Mouse (Mus musculus): ENCODE measurements at regions not wholly inside any gene's neighbourhood (a gene's known extent, or its start where the extent isn't known, plus 50 kb on each side); places are given as distances from the start of the nearest gene placed in this dataset.
"Not testable (repeated sequence)": the region's sequence is repeated elsewhere in the genome, so short reads cannot be mapped to it uniquely, and the experiment has no call there.

DNA sequence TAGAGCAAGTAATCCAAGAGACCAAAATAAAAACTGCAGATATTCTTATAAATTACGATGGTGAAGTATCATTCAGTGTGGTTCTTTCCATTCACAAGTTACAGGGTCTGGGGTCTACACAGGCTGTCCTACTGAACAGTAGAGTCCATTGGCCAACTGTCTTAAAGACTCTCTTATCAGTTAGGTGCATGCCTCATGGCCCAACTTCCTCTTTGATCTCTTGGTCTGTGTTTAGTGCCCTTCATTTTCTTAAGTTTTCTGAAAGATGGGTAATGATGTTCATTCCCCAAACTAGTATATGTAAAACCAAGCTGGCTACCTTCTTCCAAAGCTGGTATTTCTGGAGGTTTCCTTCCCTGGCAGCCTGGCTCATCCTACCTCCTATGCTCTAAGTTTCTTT is 268.7 kb upstream of the Ift57 start:
- no peak for DNase-seq

DNA sequence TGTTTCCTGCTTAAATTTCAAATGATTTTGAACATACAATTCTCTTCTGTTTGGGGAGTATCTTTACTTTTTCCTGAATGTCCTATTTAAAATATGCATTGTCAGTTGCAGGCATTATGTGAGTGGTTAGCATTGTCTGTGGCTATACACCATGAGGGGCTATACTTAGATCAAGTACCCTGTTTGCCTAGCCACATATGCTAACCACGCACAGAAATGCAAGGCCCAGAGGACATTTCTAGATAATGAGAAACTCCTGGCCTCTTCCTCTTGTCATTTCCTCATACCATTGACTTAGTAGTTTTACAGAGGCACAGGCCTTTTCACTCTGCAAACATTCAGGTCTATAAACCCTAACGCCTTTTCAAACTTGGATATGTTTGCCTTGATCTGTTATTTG is 267.1 kb upstream of the Ift57 start:
- no peak for DNase-seq

DNA sequence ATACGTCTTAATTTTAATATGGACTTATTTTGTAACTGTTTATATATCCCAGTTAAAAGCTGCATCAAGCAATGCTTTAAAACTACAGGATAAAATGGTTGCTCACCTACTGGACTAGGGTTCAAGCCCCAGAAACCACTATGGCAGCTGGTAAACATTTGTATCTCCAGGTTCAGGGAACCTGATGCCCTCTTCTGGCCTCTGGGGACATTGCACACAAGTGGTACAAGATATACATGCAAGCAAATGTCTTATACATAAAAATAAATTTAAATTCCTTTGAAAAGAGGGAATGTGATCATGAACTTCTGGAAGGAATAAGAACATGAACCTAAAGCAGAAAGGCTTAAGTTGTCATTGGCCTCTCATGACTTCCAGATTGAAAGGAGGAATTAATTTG is 257.8 kb upstream of the Ift57 start:
- DNase-seq: no peak

DNA sequence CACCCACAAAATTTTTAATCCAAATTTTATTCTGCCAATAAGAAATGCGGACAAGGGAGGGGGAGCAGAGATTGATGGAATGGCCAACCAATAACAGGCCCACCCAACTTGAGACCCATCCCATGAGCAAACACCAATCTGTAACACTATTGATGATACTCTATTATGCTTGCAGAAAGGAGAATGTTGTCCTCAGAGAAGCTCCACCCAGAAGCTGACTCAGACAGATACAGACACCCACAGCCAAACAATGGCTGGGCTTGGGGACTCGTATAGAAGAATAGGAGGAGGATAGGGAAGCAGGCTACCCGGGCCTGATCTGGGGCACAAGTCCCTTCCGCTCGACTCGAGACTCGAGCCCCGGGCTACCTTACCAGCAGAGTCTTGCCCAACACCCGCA is 251.7 kb upstream of the Ift57 start:
- DNase-seq: not testable (repeated sequence)

DNA sequence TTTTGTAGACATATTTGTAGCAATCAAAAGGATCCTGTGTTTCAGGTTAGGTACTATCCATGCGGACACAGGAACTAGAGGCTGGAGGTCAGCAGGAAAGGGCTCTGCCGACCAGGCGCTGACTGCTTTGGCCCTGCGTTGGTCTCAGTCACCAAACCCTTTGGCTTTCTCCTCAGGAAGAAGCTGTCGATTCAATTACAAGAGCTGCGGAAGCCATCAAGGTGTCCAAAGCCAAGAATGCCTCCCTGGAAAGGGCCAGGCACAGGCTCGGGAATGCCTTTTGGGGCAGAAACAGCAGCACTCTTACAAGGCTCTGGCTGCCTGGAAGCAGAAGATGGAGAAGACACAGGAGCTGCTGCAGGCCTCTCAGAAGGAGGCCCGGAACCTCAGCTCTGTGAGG is 205.2 kb upstream of the Ift57 start:
- DNase-seq: no peak

DNA sequence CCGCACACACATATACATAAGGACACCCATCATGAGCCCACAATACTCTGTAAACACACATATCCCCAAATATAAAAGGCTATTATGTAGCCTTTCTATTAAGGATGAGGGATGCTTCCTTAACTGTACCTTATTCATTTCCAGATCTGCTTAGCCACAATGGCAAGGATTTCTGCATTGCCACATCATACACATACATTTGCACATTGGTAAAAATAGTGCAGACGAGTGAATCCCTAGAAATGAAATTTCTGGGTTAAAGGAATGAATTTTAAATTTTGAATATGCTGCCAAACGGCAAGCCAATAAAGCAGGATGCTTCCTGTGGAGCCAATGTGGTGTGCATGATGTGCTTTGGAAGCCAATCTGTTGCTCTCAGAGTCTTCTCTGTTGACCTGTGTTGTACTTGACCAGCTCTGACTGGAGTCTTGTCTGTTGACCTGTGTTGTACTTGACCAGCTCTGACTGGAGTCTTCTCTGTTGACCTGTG is 201.5 kb upstream of the Ift57 start:
- no peak for DNase-seq

DNA sequence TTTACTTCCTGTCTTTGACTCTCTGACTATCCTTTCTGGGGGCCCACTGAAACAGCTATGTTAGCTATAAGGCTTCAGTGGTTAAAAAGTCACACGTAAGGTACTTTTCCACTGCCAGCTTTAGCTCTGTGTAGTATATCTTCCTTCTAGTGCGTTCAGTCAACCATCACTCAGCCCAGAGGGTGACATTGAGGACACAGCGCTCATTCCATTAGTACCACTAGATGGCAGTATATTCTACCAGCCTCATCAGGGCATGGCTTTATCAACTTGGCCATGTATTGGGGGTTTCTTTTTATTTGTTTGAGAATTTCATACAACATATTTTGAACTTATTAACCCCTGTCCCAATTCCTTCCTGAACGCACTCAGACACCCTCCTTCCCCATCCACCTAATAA is 198.2 kb upstream of the Ift57 start:
- DNase-seq: peak; percentile 11

DNA sequence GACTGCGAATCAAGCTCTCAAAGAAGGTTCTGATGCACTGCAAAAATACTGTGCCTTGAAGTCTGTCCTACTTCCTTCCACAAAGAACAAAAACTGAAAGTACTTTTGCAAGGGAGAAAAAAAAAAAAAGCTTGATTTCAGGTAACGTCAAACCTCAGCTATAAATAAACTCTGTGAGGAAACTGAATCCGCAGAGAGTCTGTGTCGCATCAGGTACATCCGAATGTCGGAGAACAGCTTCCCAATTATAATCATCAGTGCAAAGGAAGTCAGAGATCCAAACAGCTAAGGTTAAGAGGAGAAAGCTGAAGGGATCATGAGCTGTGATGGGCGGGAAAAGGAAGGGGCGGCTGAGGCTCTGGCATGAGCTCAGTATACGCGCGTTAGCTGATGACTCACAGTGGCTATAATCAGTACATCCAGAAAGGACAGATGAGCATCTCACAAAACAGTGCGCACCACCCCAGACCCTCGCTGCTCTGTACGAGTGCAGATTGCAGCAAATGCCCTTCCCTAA is 195.1 kb upstream of the Ift57 start:
- peak; percentile 9 for DNase-seq

DNA sequence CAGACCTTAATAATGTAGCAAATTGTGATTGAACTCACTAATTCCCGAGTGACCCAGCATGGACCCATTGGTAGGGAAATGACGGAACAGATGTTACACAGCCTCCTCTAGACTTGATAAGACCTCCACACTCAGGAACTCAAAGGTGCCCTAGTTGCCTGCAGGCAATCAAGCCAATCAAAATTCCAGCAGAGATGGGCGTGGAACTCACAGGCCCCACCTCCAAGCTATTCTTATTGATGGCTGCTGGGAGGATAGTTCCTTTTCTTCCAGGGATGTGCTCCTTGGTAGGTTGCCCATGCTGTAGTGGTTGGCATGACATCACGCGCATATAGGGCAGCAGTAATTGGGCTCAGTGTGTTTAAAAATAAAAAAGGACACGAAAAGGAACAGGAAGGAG is 194.4 kb upstream of the Ift57 start:
- no peak for DNase-seq

DNA sequence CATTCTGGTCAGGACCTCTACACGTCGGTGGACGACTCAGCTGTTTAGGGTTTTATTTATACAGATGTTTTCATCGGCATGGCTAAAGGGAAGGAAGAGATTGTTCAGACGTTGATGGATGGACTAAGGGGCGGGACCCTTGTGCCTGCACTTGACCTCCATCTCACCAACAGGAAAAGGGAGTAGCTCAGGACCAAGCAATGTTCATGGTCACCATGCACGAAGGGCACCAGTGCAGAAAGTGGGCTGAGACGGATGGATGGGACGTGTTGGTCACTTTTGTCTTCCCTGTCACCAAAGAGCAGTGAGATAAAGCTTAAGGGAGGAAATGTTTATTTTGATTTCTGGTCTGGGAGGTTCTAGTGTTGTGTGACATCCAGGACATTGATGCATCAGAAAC is 193.8 kb upstream of the Ift57 start:
- DNase-seq: no peak

DNA sequence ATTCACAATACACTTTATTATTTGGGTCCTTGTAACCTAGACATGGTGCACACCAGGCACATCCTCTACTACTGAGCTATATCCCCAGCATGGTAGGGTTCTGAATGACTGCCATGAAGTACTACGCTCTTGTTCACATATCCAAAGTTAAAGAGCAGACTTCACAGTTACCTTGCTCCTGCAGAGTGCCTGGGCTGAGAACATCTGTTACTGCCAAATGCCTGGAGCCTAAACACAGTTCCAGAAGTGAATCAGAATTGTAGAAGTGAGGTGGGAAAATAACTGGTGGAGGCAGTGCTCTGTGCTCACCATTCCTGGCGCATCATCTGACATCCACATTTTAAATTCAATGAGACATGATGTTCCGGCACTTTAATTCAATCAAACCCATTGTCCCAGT is 180.2 kb upstream of the Ift57 start:
- no peak for DNase-seq

DNA sequence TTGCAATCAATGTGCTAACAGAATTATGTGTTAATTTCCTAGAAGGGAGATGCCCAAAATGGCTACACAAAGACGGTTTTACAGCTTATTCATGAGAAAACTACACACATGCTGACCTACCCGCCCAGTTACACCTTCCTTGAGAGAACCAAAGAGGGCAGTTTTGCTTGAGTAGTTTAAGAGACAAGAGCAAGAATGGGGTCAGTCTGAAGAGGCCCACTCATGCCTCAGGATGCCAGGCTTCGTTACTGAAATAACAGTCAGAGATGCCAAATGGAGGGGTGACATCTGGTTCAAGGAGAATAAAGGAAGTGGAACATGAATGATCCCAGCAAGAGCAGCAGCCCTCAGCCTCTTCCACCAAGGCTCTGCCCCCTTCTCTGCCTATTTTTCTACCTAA is 178.6 kb upstream of the Ift57 start:
- DNase-seq: no peak

DNA sequence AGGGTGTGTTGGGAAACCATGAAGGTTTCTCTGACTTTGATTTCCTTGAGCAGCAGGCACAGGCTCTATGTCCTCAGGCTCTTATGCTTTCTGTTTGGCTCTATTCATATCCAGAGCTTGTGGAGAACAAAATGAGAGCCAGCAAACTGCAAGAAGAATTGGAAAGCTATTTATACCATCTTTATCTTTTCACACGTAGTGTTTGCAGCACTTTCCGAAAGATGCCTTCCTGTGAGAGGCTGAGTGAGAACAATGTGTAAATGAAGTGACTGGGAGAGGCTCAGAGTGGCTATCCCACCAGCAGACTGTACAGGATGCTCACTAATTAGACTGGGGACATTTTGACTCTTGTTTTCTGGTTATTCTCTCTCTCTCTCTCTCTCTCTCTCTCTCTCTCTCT is 177.3 kb upstream of the Ift57 start:
- DNase-seq: no peak

DNA sequence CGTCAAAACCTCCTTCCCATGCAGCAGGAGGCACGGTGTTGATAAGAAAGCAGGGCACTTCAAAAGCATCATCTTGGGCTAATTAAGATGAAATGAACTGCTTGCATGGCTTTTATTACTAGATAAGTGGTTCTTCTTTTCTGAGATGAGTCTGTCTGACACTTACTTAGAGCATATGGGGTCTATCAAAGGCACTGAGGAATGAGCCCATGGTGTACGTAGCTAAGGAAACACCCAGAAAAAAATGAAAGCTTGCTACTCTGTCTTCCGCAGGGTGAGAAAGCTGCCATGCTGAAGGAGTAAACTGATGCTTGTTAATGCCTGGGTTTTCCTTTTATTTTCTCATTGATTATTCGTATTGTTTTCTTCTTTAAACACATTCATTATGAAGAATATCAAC is 176.5 kb upstream of the Ift57 start:
- DNase-seq: no peak

DNA sequence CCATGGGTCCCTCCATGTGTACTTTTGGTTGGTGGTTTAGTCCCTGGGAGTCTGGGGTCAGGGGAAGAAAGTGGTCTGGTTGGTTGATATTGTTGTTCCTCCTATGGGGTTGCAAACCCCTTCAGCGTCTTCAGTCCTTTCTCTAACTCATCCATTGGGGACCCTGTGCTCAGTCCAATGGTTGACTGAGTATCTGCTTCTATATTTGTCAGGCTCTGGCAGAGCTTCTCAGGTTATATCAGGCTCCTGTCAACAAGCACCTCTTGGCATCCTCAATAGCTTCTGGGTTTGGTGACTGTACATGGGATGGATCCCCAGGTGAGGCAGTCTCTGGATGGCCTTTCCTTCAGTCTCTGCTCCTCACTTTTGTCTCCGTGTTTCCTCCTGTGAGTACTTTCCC is 170.4 kb upstream of the Ift57 start:
- DNase-seq: not testable (repeated sequence)

DNA sequence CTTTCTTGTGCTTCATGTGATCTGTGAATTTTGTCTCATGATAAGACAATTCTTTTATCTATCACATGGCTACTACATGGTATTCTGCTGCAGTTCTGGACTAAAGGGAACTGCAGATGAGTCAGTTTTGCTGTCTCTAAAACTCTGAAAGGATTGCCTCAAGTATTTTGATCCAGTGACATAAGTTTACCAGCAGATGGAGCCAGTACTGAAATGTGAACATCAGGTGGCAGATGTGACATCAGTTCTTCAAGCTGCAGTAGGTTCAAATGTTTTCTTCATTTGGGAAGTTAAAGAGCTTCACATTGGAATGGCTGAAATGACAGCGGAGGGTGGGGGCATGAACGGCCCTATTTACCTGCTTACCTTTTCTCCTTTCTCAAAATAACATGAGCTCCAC is 170.0 kb upstream of the Ift57 start:
- DNase-seq: no peak

DNA sequence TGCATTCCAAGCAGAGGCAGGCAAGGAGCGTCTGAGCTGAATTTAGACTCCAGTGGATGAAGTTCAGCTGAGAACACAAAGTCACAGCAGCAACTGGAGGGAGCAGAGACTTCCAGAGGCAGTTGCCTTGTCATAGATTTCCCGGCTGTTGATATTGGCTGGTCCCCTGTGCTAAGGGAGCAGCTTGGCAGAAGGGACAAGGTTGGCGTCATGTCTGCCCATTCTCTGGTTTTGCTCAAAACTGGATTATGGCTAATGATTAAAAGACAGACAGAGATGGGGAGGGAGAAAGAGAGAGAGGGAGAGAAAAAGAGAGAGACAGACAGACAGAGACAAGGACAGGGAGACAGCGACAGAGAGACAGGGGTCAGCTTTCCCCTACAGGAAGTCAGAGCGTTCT is 169.0 kb upstream of the Ift57 start:
- no peak for DNase-seq

DNA sequence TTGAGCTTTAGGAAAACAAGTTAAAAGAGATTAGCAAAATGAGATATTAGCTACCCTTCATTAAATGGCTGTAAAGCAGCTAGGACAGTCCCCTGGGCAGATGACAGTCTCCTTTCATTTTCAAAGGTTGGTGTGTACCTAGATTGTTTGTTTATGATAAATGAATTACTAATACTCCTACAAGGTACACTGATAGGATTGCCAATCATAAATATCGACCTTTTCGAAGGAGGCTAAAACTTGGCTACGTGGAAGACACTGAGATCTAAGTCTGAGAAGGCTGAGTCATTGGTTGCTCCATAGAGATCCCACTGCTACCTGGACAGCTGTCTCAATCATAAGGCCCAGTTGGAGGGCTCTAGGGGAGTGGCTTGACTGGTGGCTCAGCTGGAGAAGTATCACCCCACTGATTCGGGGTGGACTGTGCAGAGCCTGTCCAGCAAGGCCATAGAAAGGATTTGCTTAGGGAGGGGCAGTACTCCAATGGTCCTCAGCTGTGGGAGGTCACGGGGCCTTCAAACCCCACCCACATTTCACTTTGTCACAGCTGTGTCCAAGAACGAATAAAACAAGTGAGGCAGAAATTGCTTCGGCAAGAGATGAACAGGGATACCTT is 166.9 kb upstream of the Ift57 start:
- DNase-seq: no peak

DNA sequence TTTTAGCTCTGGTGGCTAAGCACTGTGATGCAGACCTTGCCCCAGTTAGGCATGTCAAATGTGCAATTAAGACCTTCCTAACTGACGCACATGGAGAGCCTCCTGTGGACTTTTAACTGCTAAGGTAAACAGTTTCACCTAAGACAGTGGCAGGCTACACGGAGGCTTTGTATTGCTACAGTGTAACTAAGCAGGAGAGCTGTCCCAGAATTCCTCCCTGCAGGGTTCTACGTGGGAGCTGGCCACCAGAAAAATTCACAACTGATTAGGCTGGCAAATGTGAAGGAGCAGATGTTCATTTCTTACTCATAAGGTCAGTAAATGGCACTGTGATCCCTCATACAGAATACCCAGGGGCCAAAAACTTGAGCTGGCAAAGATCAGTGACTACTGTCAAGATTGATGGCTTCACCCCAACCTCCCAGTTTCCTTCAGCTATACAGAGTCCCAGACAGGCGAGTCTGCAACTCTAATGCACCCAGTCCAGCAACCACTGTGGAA is 165.5 kb upstream of the Ift57 start:
- DNase-seq: peak; percentile 8

DNA sequence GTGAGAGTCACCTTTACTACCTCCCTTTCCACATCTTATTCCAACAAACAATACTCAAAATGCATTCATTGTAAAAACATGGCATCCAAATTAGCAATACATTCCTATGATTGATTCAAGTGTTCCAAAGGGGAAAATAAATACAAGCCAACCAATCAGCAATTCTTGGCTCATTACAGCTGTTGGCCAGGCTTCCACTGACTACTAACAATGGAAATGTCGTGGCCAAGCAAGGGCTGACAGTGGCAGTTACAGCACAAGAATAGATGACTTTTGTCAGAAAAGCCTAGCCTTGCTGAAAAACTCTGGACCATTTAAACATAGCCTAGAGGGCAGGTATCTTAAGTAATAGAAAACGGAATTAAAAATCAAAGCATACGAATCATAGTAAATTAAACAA is 148.8 kb upstream of the Ift57 start:
- DNase-seq: no peak

DNA sequence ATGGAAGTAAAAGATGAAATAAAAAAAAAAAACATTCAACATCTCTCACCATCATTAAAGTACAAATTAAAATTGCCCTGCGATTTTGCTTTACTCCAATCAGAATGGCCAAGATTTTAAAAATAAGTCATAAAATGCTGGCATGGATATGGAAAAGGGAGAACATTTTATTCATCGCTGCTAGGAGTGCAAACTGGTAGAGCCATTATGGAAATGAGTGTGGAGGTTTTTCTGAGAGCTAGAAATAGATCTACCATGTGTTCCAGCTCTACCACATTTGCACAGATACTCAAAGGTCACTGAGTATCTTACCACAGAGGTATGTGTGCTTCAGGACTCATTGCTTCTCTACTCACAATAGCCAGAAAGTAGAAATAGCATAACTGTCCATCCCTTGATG is 129.0 kb upstream of the Ift57 start:
- no peak for DNase-seq

DNA sequence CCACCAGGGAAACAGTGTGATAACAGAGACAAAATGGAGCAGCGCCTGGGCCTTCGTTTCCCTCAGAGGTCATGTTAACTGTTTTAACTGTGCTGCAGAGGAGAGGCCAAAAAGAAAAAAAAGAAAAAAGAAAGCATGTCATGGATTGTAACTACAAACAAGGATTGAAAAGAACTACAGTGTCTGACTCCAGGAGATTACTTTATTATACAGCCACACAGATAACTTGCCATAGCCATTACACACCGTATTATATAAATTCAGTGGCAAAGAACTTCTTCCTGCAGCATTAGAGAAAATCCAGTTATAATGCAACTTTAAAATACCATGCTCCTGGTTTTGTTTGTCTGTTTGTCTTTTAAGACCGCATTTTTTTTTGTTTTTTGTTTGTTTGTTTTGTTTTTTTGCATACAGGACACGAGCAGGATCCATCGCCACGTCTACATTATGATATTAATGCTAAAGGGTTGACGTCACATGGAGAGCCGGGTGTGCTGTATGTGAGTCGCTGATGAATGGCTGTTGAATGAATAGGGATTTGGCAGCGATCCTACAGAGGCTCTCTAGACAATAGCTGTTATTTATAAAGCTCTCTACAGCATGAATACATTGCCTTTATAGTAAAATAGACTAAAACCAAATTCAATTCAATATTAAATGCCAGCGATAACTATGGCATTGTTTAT is 126.4 kb upstream of the Ift57 start:
- no peak for DNase-seq

DNA sequence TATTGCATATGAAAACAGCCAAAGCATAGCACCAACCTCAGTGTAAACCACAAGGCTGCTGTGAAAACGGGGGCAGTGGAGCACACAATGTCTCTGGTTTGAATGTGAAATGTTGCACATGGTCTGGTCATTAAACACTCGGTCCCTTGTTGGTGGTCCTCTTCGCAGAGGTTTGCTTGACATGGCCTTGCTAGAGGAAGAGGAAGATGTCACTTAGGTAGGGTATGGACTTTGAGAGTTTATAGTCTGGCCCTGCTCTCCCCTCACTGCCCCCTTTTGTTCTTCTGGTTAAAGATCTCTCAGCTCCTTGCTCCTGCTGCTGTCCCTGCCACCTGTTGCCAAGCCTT is 125.9 kb upstream of the Ift57 start:
- DNase-seq: no peak

DNA sequence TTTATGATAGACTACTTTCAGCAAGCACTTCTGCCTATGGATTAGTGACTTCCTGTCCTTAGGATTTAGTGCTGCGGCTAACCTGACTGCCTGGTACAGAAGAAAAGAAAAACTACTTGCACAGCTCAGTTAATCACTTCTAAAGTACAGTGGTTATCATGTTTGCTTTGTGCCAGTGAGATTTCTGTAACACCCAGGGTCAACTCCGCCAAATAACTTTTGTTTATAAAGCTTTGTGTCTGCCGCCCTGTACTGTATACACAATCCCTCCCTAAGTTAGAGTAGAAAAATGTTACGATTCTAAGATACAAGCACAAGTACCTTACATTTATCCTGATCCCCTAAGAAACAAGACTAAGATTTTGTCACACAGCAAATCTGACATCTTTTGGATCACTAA is 120.1 kb upstream of the Ift57 start:
- no peak for DNase-seq

DNA sequence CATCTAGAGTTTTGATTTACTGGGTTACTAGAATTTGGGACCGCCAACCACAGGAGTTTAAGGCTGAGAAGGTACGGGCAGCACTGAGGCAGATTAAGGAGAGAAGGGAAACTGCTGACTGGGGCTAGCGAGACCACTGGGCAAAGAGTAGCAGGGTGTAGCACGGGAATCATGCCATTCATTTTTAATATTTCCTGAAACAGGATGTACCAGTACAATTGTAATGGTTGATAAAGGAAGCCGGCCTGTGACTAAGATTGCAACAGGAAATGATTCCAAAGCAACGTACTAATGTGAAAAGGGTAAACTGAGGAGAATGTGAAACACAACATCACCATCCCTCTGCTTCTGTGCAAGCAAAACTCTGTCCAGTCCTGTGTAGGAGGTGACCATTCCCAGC is 118.3 kb upstream of the Ift57 start:
- DNase-seq: no peak
